ENCODE assay signal across 13 mouse cellular contexts in genomic region chr15:102716132-102716531, GRCm38 (mm10). TPM values are rescaled to one million over a fixed set of nuclear protein-coding genes. Genes with fewer than 3 reads are reported as not detected.
DNase-seq lines count a peak whose midpoint lies in the region; ATAC-seq and TF ChIP-seq lines count a peak whose summit lies in the region.
"Had no signal": no experiment of that assay in that cellular context is flagged by ENCODE, and none has a peak within 500 bp of the region (broad histone marks: within the 10 kb centered on the region; RNA-seq: fewer than 3 reads in every experiment).

No protein-coding gene starts in this region.

- WGBS in heart, embryonic 13.5 days = 53% methylated on average over 12 of the region's 12 CpGs

- H3K9ac ChIP-seq in heart, embryonic 13.5 days = 0 out of 2 replicates have a peak overlapping the region, but pooled peaks have one; percentile 44
- H3K9ac ChIP-seq in ES-Bruce4 (ENCODE audit: low read depth, poor library complexity, severe bottlenecking) = no peak overlapping the region
- H3K9ac ChIP-seq: liver, embryonic 13.5 days; midbrain, embryonic 15.5 days had no signal

- H3K4me2 ChIP-seq in heart, embryonic 13.5 days = no peak overlapping the region; the same call in 1 of the 2 replicates
- H3K4me2 ChIP-seq: liver, embryonic 13.5 days; midbrain, embryonic 15.5 days had no signal

- no peak for ATAC-seq in heart, embryonic 13.5 days (ENCODE audit: extremely low read depth, insufficient number of reproducible peaks, low FRiP score, low TSS enrichment)
- ATAC-seq: CD4-positive, CD25-positive, alpha-beta regulatory T cell, adult 4 months; midbrain, embryonic 15.5 days had no signal

- no peaks in the 10 kb centered on the region for H3K9me3 ChIP-seq in heart, embryonic 13.5 days
- H3K9me3 ChIP-seq in ES-Bruce4 (replicated peaks; ENCODE audit: control insufficient read depth, insufficient read depth, low read length, poor library complexity, severe bottlenecking) = no peaks in the 10 kb centered on the region
- H3K9me3 ChIP-seq: liver, embryonic 13.5 days; midbrain, embryonic 15.5 days had no signal

- H3K27me3 ChIP-seq in heart, embryonic 13.5 days (replicated peaks) = no peaks in the 10 kb centered on the region
- no peaks in the 10 kb centered on the region for H3K27me3 ChIP-seq in ES-Bruce4 (ENCODE audit: control insufficient read depth, insufficient read depth, low read length, poor library complexity, severe bottlenecking)
- H3K27me3 ChIP-seq: liver, embryonic 13.5 days; midbrain, embryonic 15.5 days had no signal

- H3K36me3 ChIP-seq in heart, embryonic 13.5 days = peaks cover 84% of the 10 kb centered on the region
- no peaks in the 10 kb centered on the region for H3K36me3 ChIP-seq in ES-Bruce4 (ENCODE audit: control insufficient read depth, insufficient read depth, low read length, poor library complexity, severe bottlenecking)
- H3K36me3 ChIP-seq: liver, embryonic 13.5 days had no signal

- H3K4me1 ChIP-seq in heart, embryonic 13.5 days = peaks cover 22% of the 10 kb centered on the region
- no peaks in the 10 kb centered on the region for H3K4me1 ChIP-seq in ES-Bruce4 (ENCODE audit: control insufficient read depth, insufficient read depth, low read length)

- no peak overlapping the region for H3K27ac ChIP-seq in heart, embryonic 13.5 days (replicated peaks)
- no peak overlapping the region for H3K27ac ChIP-seq in ES-Bruce4 (ENCODE audit: insufficient read depth, low read length)
- H3K27ac ChIP-seq in gastrocnemius, adult 2 months = peak overlapping the region; percentile 66
- H3K27ac ChIP-seq: liver, embryonic 13.5 days; midbrain, embryonic 15.5 days had no signal

- DNase-seq in heart, adult 8-10 months (ENCODE audit: low spot score) = no peak
- peak; percentile 87 for DNase-seq in gastrocnemius, adult 2 months
- DNase-seq in kidney, postnatal 10 days = peak; percentile 76
- no peak for DNase-seq in spleen, postnatal 36 days (ENCODE audit: low spot score in 2 of 2)
- DNase-seq in cerebellum, adult 18-20 months = no peak
- DNase-seq in urinary bladder, adult 18-20 months (ENCODE audit: low spot score in 2 of 2) = no peak
- DNase-seq: cerebellum, adult 9-10 months; layer of hippocampus, postnatal 36 days; liver, embryonic 13.5 days had no signal

- H3K4me3 ChIP-seq in heart, embryonic 13.5 days = no peak overlapping the region
- 0 out of 2 replicates have a peak overlapping the region, but pooled peaks have one; percentile 4 for H3K4me3 ChIP-seq in ES-Bruce4 (ENCODE audit: low read depth, low read length)
- peak overlapping the region; percentile 17; the same call in 1 of the 2 replicates for H3K4me3 ChIP-seq in gastrocnemius, adult 2 months
- H3K4me3 ChIP-seq: liver, embryonic 13.5 days; midbrain, embryonic 15.5 days had no signal

- TF ChIP-seq POLR2A in ES-Bruce4 (IDR thresholded peaks at IDR 0.05; ENCODE audit: insufficient read depth, low read length) = no peak

- intact Hi-C loops in gastrocnemius, adult 2 months (cut with DNase I) = no loop called here

- TF ChIP-seq EP300 in ES-Bruce4 (IDR thresholded peaks at IDR 0.05; ENCODE audit: insufficient read depth, low read depth, low read length) = no peak

- no peak for TF ChIP-seq CTCF in ES-Bruce4 (IDR thresholded peaks at IDR 0.05; ENCODE audit: low read depth, low read length)
- no peak for TF ChIP-seq CTCF in gastrocnemius, adult 2 months (IDR thresholded peaks at IDR 0.05)

RNA-seq across cellular contexts. Expression of gene Calcoco1, which starts 5.8 kb away (rescaled TPM):
- 50.8 and 54.6 TPM in 2 replicates for polyA plus RNA-seq in heart, embryonic 13.5 days (2015; fragmentation: Nextera tagmentation; extraction: Ambion mirVana)
- 100 to 1,000 TPM; 117 to 143 (median 127) TPM for total RNA-seq in heart, adult 8-10 months (2022)
- polyA plus RNA-seq in ES-Bruce4 (2011; ENCODE audit: insufficient read depth, insufficient read length, low read depth, missing spikeins) = 47.9 and 51.9 TPM in 2 replicates
- total RNA-seq in gastrocnemius, adult 2 months (2021) = 10 to 100 TPM; 67.7 to 70.2 TPM

RNA-seq across cellular contexts. Expression of gene Atp5g2, which starts 44.0 kb away (rescaled TPM):
- polyA plus RNA-seq in heart, embryonic 13.5 days (2015; fragmentation: Nextera tagmentation; extraction: Ambion mirVana) = 72.3 and 73.9 TPM in 2 replicates
- 10 to 100 TPM; 21.1 to 79.9 (median 33.0) TPM for total RNA-seq in heart, adult 8-10 months (2022)
- polyA plus RNA-seq in ES-Bruce4 (2011; ENCODE audit: insufficient read depth, insufficient read length, low read depth, missing spikeins) = 201 and 203 TPM in 2 replicates
- 10 to 100 TPM; 25.6 to 33.1 TPM for total RNA-seq in gastrocnemius, adult 2 months (2021)

Comparison
In these comparisons a context has a peak if more than half of its experiments do, and no peak if none do; other contexts are left out.
1. DNase-seq: peak in gastrocnemius, adult 2 months (single experiment) and kidney, postnatal 10 days (single experiment); none in heart, adult 8-10 months (single experiment), spleen, postnatal 36 days (0 of 2), cerebellum, adult 18-20 months (0 of 2) and urinary bladder, adult 18-20 months (0 of 2).